Mouse (Mus musculus) C2C12 (cell line): ENCODE measurements around the gene Xpot.

Experiments used
- CEBPB ChIP-seq: IDR thresholded peaks from one replicate; pipeline ENCODE4 v1.6.1; 2011; ENCODE audit warnings: low read depth, mild to moderate bottlenecking, control low read depth, moderate library complexity
- CTCF ChIP-seq: IDR thresholded peaks from one replicate; pipeline ENCODE4 v1.5.1; 2011; ENCODE audit not compliant: control insufficient read depth, insufficient read depth, insufficient read length
- MAX ChIP-seq: IDR thresholded peaks from one replicate; pipeline ENCODE4 v1.6.1; 2011; ENCODE audit warnings: mild to moderate bottlenecking, control low read depth
- MYOD1 ChIP-seq: IDR thresholded peaks from one replicate; pipeline ENCODE4 v1.6.1; 2011; ENCODE audit warnings: low read depth; ENCODE audit not compliant: control insufficient read depth, insufficient read length
- MYOG ChIP-seq: IDR thresholded peaks from one replicate; pipeline ENCODE4 v1.6.1; 2011; ENCODE audit not compliant: control insufficient read depth, insufficient read length; ENCODE audit errors: extremely low read depth
- USF1 ChIP-seq: IDR thresholded peaks from one replicate; pipeline ENCODE4 v1.6.1; 2011; ENCODE audit warnings: low read depth, mild to moderate bottlenecking, control low read depth, moderate library complexity

DNA sequence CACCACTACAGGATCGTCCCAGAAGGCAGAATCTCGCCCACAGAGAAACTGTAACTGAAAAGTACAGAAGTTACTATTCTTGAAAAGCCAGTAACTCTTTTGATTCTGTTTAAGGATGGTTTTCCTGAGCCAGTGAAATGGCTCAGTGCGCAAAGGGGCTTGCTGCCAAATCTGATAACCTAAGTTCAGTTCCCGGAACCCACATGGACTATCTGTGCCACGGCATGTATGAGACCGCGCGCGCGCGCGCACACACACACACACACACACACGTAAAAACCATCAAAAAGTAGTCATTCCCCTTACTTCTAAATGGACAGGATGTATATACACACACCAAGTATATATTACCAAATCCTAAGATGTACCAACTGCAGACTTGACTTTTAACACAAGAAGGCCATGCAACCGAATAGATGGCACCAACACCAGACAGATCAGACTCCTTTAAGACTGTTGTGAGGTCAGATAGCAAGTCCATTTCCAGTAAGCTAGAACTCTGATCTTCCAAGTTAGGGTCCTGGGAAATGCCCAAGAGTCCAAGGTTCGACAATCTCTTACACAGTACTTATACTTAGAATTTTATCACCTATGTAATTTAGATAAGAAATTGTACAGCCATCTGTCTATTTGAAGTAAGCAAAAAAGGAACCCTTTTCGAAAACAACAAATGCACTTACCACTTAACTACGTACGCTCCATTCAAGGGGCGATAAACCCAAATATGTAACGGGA lies 40.9 kb downstream of the Xpot start:
- TF ChIP-seq CTCF, result no peak
- TF ChIP-seq USF1, result no peak
- no peak for TF ChIP-seq MYOG
- TF ChIP-seq MYOD1, result no peak
- no peak for TF ChIP-seq MAX
- TF ChIP-seq CEBPB, result no peak
